Mouse (Mus musculus): Measurements from ENCODE around the gene Xrcc1.
"Not testable (repeated sequence)": the region's sequence is repeated elsewhere in the genome, so short reads cannot be mapped to it uniquely, and the experiment has no call there.

Gene Xrcc1

GRCm38 (mm10) chr7:24546068-24546614 is at the start of gene Xrcc1, which contains the start of gene Pinlyp:
Gene Xrcc1, plus strand, starts transcription at chr7:24546289.
Gene Pinlyp, minus strand, starts transcription at chr7:24546118.
- no peak for DNase-seq

DNA sequence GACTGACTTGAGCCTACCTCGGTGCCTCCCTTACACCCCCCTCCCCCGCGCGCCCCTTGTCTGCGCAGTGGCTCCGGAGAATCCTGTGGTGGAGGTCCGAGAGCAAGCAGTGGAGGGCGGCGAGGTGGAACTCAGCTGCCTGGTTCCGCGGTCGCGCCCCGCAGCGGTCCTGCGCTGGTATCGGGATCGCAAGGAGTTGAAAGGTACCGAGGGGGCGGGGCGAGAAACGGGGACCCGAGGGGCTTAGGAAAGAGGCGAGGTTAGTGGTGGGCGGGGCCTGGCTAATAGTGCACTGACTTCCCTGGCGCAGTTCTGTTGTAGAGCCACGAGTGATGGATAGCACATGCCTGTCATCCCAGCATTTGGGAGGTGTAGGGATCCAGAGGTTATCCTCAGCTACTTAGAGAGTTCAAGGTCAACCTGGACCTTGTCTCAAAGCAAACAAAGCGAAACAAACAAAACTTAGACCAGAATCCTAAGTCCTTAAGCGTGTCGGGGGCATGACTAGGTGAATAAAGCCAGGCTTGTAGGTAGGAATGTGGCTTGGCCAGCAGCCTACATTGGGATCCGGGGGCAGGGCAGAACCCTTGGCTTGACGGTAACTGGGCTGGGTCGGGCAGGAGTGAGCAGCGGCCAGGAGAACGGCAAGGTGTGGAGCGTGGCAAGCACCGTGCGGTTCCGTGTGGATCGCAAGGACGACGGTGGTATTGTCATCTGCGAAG is 46.1 kb upstream of the Xrcc1 start:
- peak; percentile 35 for DNase-seq

DNA sequence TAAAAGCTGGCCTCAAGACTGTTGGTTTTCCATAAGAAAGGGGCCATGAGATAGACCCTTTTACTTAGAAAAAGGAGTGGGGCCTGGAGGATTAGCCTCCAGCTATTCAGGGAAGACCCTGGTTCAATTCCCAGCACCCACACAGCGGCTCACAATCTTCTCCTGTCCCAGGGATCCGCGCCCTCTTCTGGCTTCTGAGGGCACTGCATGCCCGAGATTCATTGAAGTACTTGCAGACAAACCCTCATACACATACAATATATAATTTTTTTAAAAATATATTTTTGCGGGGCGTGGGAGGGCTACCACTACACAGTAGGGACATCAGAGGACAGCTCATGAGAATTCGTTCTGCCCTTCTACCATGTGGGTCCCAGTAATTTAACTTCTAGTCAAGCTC is 45.2 kb upstream of the Xrcc1 start:
- DNase-seq = peak; percentile 72

- DNase-seq = peak; percentile 55 to 58
Observed at GRCm38 (mm10) chr7:24501492-24501891, 44.6 kb upstream of the Xrcc1 start.

GRCm38 (mm10) chr7:24504004-24504403 is 42.1 kb upstream of the Xrcc1 start:
- no peak for DNase-seq

DNA sequence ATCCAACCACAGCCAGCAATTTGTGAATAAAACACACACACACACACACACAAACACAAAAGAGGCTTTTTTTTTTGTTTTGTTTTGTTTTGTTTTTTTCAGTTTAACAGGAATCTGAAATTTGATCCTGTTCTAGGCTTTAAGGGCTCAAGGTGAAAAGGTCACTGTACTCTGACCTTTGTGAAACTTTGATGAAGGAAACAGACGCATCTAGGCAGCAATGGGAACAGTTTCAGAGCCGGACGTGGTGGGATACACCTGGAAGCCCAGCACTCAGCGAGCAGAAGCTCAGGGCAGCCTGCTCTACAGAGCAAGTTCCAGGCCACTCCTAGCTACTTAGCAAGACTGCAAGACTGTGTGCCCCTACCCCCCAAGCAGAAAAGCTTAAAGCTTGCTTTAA is 41.2 kb upstream of the Xrcc1 start:
- DNase-seq = no peak

- DNase-seq = no peak
Observed at GRCm38 (mm10) chr7:24505447-24506064, 40.5 kb upstream of the Xrcc1 start.

DNA sequence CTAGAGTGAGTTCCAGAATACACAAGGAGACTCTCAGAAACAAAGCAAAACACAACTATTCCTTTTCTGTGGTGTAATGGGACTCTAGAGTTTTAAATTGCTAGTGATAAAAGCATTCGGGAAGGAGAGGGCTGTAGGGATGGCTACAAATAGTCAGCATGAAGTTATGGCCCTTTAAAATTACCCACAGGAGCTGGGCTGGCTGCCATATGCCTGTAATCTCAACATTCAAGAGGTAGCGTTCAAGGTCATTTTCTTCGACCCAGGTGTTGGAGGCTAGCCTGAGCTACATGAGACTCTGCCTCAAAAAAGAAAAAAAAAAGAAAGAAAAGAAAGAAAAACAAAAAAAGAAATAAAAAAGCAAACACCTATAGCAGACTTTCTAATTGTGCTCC is 40.0 kb upstream of the Xrcc1 start:
- no peak for DNase-seq

GRCm38 (mm10) chr7:24506476-24506837 is 39.6 kb upstream of the Xrcc1 start:
- no peak for DNase-seq

- DNase-seq = peak; percentile 65 to 70
Observed at GRCm38 (mm10) chr7:24506838-24507725, 39.0 kb upstream of the Xrcc1 start, which contains the start of gene Zfp428. Gene Zfp428, plus strand, starts transcription at chr7:24507006.

- DNase-seq = no peak
Observed at GRCm38 (mm10) chr7:24507726-24508114, 38.4 kb upstream of the Xrcc1 start.

DNA sequence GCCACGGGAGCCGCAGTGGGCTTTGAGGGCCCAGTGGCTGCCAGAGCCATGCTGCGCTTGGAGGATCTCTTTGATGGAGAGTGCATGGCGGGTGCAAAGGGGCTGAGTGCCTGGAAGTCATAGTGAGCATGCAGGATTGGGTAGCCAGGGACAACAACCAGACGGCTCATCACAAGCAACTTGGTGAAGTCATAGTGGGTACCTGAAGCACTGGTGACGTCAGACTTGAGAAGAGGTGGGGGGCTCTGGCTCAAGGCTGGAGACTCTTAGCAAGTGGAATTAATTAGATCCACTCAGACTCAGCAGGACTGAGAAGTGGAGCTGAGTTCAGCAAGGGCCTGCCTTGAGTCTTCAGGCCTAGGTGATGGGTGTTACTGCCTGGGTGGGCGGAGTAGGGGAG is 33.7 kb upstream of the Xrcc1 start, which contains the start of gene AC161166.1:
TSS of gene AC161166.1 (minus strand) at position 101 of the 400 bp plus-strand sequence.
- no peak for DNase-seq

DNA sequence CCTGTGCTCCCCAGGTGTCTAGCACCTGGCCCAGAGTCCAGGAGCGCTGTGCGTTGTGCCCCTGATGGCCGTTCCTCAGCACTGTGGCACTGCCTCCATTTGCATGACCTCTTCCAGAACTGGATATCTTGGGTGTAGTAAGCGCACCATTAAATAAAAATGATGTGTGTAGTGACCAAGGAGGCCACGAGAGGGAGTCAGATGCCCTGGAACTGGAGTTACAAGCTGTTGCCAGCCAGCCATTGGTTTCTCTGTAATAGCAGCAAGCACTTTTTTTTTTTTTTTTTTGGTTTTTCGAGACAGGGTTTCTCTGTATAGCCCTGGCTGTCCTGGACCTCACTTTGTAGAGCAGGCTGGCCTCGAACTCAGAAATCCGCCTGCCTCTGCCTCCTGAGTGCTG is 29.8 kb upstream of the Xrcc1 start:
- peak; percentile 51 to 58 for DNase-seq

- no peak for DNase-seq
Observed at GRCm38 (mm10) chr7:24517077-24517476, 29.0 kb upstream of the Xrcc1 start.

DNA sequence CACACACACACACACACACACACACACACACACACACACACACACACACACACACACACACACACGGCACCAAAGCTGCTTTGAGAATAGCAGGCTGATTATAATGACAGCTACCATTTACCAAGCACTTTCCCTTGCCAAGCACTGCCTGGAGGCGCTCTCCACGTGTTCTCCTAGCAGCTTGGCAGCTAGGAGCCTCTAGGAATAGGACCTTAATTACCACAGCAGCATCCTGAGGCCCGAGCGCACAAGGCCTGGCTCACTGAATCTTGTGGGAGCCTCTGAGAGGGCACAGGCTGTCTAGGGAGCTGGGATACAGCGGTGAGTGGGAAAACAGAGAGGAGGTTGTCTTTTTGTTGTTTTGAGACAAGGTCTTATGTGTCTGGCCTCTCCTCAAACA is 28.4 kb upstream of the Xrcc1 start:
- DNase-seq = no peak

GRCm38 (mm10) chr7:24519130-24519529 is 27.0 kb upstream of the Xrcc1 start:
- no peak for DNase-seq

GRCm38 (mm10) chr7:24520054-24520453 is 26.0 kb upstream of the Xrcc1 start:
- not testable (repeated sequence) for DNase-seq

DNA sequence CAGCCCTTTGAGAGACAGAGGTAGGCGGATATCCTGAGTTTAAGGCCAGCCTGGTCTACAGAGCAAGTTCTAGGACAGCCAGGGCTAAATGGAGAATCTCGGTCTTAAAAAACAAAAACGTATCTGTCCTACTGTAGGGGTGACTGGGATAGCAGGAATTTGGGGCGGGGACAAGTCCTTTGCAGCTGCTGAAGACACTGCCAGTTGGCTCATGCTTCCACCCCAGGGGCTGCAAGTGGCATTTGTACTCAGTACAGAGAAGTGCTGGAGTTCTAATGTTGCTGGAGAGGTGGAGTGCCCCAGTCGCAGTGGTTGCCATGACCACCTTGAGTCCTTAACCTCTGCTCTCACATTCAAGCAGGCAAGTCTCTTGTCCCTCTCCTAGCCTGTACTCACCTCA is 23.3 kb upstream of the Xrcc1 start:
- no peak for DNase-seq

DNA sequence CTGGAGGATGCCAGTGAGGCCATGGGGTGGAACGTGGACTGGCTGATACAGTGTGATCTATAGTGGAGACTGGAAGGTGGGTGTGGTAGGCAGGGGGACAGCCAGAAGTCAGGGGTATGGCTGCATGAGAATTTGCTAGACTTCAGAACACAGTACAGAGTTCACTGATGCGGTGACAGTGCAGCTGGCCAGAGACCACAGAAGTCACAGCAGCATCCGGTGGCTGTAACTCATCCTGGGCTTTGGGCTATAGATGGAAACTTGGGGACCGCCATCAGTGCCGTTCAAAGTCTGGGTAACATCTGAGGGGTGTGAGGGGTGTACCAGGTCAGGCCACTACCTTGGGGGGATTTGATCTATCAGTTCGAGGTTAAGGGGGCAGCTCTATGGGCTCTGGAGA is 22.4 kb upstream of the Xrcc1 start:
- DNase-seq = no peak

- DNase-seq = no peak
Observed at GRCm38 (mm10) chr7:24524978-24525377, 21.1 kb upstream of the Xrcc1 start.

GRCm38 (mm10) chr7:24525686-24526420 is 20.2 kb upstream of the Xrcc1 start:
- no peak for DNase-seq

DNA sequence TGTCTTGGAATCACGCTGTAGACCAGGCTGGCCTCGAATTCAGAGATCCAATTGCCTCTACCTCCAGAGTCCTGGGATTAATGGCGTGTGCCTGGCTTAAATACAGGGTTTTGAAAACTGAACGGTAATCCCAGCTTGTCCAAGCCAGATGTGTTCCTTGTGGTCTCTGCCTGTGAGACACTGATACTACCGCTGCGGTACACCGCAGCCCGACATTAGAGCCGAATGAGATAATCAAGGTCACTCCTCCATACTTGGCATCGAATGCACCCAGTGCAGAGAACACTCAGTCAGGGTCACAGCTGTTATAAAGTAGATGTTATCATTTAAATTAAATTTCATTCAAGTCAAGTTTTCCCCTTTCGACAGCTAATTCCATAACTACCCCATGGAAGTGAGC is 17.2 kb upstream of the Xrcc1 start:
- no peak for DNase-seq

Measured in B cell, adult 2 months (primary cell).